Mouse (Mus musculus) ES-Bruce4 (cell line): Measurements from ENCODE around the gene Sgcd. TPM values are rescaled to one million over a fixed set of nuclear protein-coding genes. Genes with fewer than 3 reads are reported as not detected.

ENCODE experiments used
- H3K27ac ChIP-seq: 2 replicates; pipeline ENCODE4 v1.5.1; 2012; ENCODE audit warnings: low read length, inconsistent platforms; ENCODE audit not compliant: insufficient read depth
- H3K27me3 ChIP-seq: 2 replicates; pipeline ENCODE4 v1.6.1; 2012; ENCODE audit warnings: mild to moderate bottlenecking, low read length, inconsistent platforms; ENCODE audit not compliant: control insufficient read depth, poor library complexity, insufficient read depth, severe bottlenecking
- H3K36me3 ChIP-seq: 2 replicates; pipeline ENCODE4 v1.6.1; 2012; ENCODE audit warnings: inconsistent platforms, mild to moderate bottlenecking, low read length, moderate library complexity; ENCODE audit not compliant: control insufficient read depth, poor library complexity, insufficient read depth, severe bottlenecking
- H3K4me1 ChIP-seq: one replicate; pipeline ENCODE4 v1.8.1; 2011; ENCODE audit warnings: low read length; ENCODE audit not compliant: control insufficient read depth, insufficient read depth
- H3K4me3 ChIP-seq: 2 replicates; pipeline ENCODE4 v1.5.1; 2011; ENCODE audit warnings: low read depth, mild to moderate bottlenecking, low read length
- H3K9ac ChIP-seq: 2 replicates; pipeline ENCODE4 v1.6.1; 2012; ENCODE audit warnings: low read depth, mild to moderate bottlenecking, inconsistent platforms; ENCODE audit not compliant: poor library complexity, severe bottlenecking
- H3K9me3 ChIP-seq: replicated peaks from 2 replicates; pipeline ENCODE4 v1.6.1; 2012; ENCODE audit warnings: mild to moderate bottlenecking, low read length, inconsistent platforms; ENCODE audit not compliant: control insufficient read depth, poor library complexity, insufficient read depth, severe bottlenecking
- CTCF ChIP-seq: IDR thresholded peaks from one replicate; pipeline ENCODE4 v1.8.1; 2011; ENCODE audit warnings: low read depth, low read length
- EP300 ChIP-seq: IDR thresholded peaks from 2 replicates; pipeline ENCODE4 v1.6.1; 2011; ENCODE audit warnings: low read depth, low read length; ENCODE audit not compliant: insufficient read depth
- POLR2A ChIP-seq: IDR thresholded peaks from one replicate; pipeline ENCODE4 v1.8.1; 2011; ENCODE audit warnings: low read length; ENCODE audit not compliant: insufficient read depth
- polyA plus RNA-seq: library from polyadenylated mRNA; stranded (reverse); fragments of >200 nt; gene quantifications from 2 replicates; pipeline ENCODE4 v1.2.4, GENCODE M21; 2011; ENCODE audit warnings: low read depth; ENCODE audit not compliant: missing spikeins, insufficient read depth, insufficient read length

The Sgcd gene
- polyA plus RNA-seq, 1 experiment: 0.42 TPM

DNA sequence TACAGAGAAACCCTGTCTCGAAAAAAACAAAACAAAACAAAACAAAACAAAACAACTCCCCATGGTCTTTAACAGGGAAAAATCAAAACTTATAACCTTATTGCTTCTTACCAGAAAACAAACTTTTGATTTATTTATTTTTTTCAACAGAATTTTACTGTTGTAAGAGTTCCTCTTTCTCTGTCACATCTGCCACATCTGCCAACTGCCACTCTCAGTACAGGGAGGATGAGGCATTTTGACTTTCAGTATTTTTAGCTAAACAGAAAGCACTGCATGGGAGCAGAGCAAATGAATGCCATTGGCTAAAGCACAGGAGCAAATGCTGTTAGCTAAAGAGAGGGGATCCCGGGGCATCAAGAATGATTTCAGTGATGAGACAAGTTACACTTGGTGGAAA lies 528.6 kb downstream of the Sgcd start:
- Histone ChIP-seq H3K9me3 (no peaks in the 10 kb centered on the region), H3K27me3 (no peaks in the 10 kb centered on the region), H3K9ac (no peak overlapping the region), H3K27ac (no peak overlapping the region), H3K36me3 (no peaks in the 10 kb centered on the region), H3K4me1 (no peaks in the 10 kb centered on the region), H3K4me3 (no peak overlapping the region)
- no peak for TF ChIP-seq EP300
- TF ChIP-seq CTCF: no peak
- TF ChIP-seq POLR2A: no peak

DNA sequence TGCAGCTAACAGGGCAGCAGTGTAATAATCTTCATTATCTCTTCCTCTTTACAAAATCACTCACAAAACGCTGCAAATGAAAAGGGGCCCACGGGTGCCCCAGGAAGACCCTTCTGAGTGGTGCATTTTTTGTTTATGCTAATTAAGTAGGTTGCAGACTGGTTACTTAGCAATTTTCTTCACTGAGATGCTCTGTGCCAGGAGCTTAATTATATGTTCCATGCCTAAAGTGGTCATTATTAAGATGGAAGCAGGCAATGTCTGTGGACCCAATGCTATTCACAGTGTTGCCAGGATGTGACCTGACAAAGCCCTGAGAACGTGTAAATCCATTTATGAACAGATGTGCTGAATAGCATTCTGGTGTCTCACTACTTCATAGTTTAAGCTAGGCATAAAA lies 529.6 kb downstream of the Sgcd start:
- Histone ChIP-seq H3K36me3 (no peaks in the 10 kb centered on the region), H3K4me3 (no peak overlapping the region), H3K9ac (no peak overlapping the region), H3K4me1 (no peaks in the 10 kb centered on the region), H3K9me3 (no peaks in the 10 kb centered on the region), H3K27ac (no peak overlapping the region), H3K27me3 (no peaks in the 10 kb centered on the region)
- TF ChIP-seq POLR2A (no peak), CTCF (no peak), EP300 (no peak)

DNA sequence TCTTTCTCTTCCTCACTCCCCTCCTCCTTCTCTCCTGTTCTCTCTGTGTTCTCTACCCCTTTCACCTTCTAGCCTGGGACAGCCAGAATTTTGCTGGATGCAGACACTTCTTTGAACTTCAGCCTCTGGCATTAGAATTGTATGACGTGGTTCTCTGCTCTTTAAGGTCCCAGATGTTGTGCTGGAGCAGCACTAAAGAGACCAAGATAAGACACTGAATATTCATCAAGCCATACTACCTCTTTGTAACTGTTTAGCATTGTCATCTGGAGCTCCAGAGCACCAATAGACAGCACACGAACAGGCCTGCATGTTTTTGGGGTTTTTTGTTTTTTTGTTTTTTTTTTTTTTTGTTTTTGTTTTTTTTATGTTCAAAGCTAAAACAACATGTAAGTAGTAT lies 541.0 kb downstream of the Sgcd start:
- H3K27ac ChIP-seq: no peak overlapping the region
- H3K4me1 ChIP-seq: no peaks in the 10 kb centered on the region
- no peak overlapping the region for H3K4me3 ChIP-seq
- H3K9me3 ChIP-seq: no peaks in the 10 kb centered on the region
- TF ChIP-seq POLR2A: no peak
- no peak for TF ChIP-seq EP300
- no peak for TF ChIP-seq CTCF
- H3K27me3 ChIP-seq: no peaks in the 10 kb centered on the region; the same call in 1 of the 2 replicates
- H3K9ac ChIP-seq: no peak overlapping the region
- H3K36me3 ChIP-seq: no peaks in the 10 kb centered on the region

DNA sequence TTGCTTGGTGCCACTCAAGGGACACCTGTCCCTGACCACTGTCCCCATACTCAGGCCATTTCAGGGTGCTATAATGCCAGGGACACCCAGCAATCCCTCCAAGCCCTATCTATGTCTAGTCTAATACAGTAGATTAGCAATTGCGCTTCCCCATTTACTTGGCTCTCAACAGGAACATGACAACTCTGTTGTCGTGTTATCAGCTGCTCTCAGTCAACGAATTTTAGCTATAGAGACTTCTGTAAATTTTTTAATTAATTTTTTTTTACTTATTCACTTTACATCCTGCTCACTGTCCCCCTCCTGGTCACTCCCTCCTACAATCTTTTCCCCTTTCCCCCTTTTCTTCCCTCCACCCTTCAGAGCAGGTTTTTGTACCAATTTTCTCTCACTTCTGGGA lies 542.4 kb downstream of the Sgcd start:
- Histone ChIP-seq H3K9me3 (no peaks in the 10 kb centered on the region), H3K27me3 (no peaks in the 10 kb centered on the region; the same call in 1 of the 2 replicates), H3K9ac (no peak overlapping the region), H3K4me1 (no peaks in the 10 kb centered on the region), H3K27ac (no peak overlapping the region), H3K4me3 (no peak overlapping the region), H3K36me3 (no peaks in the 10 kb centered on the region)
- TF ChIP-seq CTCF (no peak), EP300 (no peak), POLR2A (no peak)

DNA sequence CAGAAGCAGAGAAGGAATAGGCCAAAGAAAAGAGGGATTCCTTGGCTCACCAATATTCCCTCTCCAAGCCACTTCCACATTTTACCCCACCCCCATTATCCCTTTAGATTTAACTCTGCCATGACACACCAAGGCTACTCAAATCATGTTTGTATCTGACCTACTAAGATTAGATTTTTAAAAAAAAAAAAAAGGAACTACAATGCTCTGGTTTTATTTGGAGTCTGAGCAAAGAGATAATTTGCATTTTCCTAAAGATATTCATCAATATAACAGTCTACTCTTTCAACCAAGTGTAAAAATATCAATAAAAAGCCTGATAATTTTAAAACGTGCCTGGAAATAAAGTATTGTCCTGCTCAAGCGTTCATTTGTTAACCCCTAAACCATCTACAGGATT lies 543.1 kb downstream of the Sgcd start:
- TF ChIP-seq POLR2A: no peak
- no peak for TF ChIP-seq CTCF
- no peak for TF ChIP-seq EP300
- no peak overlapping the region for H3K4me3 ChIP-seq
- H3K27ac ChIP-seq: no peak overlapping the region
- H3K9ac ChIP-seq: no peak overlapping the region
- no peaks in the 10 kb centered on the region for H3K36me3 ChIP-seq
- no peaks in the 10 kb centered on the region for H3K4me1 ChIP-seq
- no peaks in the 10 kb centered on the region; the same call in 1 of the 2 replicates for H3K27me3 ChIP-seq
- H3K9me3 ChIP-seq: no peaks in the 10 kb centered on the region

DNA sequence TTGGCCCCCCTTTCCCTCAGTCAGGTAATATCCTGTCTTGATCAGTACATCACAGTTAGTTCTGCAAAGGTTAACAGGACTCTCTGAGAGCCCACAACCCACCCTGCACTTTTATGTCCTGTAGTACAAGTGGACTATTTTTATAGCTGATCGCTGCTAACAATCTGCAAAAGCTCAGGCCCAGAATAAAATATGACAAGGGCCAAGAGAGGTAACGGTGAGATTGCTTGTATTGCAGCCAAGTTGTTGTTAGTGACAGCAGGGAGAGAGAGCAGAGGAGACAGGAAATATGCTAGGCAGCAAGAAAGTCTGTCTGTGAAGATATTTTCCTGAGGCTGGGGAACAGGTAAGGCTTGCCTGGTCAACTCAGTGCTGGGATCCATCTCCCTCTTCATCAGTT lies 546.5 kb downstream of the Sgcd start:
- Histone ChIP-seq H3K4me1 (no peaks in the 10 kb centered on the region), H3K27me3 (no peaks in the 10 kb centered on the region; the same call in 1 of the 2 replicates), H3K9me3 (no peaks in the 10 kb centered on the region), H3K36me3 (no peaks in the 10 kb centered on the region), H3K27ac (no peak overlapping the region), H3K4me3 (no peak overlapping the region), H3K9ac (no peak overlapping the region)
- TF ChIP-seq POLR2A (no peak), EP300 (no peak), CTCF (no peak)
